Mouse (Mus musculus) brain, embryonic 18.5 days (tissue): ENCODE measurements around the gene Gm11492.

Experiments
- DNase-seq: peaks from one replicate; pipeline ENCODE4 v3.0.0-alpha.2; 2012; ENCODE audit warnings: low read depth, low spot score

Gene Gm11492

GRCm38 (mm10) chr11:87566501-87566900 is at the start of gene Gm11492:
Gene Gm11492 (plus strand): TSS chr11:87566653.
- no peak for DNase-seq

GRCm38 (mm10) chr11:87519260-87519659 is 47.2 kb upstream of the Gm11492 start:
- DNase-seq, result no peak

- DNase-seq, result no peak
Measured at GRCm38 (mm10) chr11:87523466-87523865, 43.0 kb upstream of the Gm11492 start.

GRCm38 (mm10) chr11:87523967-87524366 is 42.5 kb upstream of the Gm11492 start:
- DNase-seq, result no peak

GRCm38 (mm10) chr11:87524780-87525179 is 41.7 kb upstream of the Gm11492 start:
- no peak for DNase-seq

GRCm38 (mm10) chr11:87527364-87527763 is 39.1 kb upstream of the Gm11492 start:
- no peak for DNase-seq

GRCm38 (mm10) chr11:87527990-87528389 is 38.5 kb upstream of the Gm11492 start:
- no peak for DNase-seq

- no peak for DNase-seq
Measured at GRCm38 (mm10) chr11:87531695-87532094, 34.8 kb upstream of the Gm11492 start.

- DNase-seq, result no peak
Measured at GRCm38 (mm10) chr11:87542285-87542684, 24.2 kb upstream of the Gm11492 start.

GRCm38 (mm10) chr11:87542906-87543305 is 23.5 kb upstream of the Gm11492 start:
- no peak for DNase-seq

GRCm38 (mm10) chr11:87553342-87553741 is 13.1 kb upstream of the Gm11492 start:
- DNase-seq, result no peak

- no peak for DNase-seq
Measured at GRCm38 (mm10) chr11:87554386-87554785, 12.1 kb upstream of the Gm11492 start.

GRCm38 (mm10) chr11:87555106-87555703 is 11.2 kb upstream of the Gm11492 start:
- DNase-seq, result no peak

GRCm38 (mm10) chr11:87561208-87561607 is 5.2 kb upstream of the Gm11492 start:
- DNase-seq, result no peak

- no peak for DNase-seq
Measured at GRCm38 (mm10) chr11:87568255-87568953, 2.0 kb downstream of the Gm11492 start, which contains the start of gene Sept4. Gene Sept4 (plus strand): TSS chr11:87568903.

- no peak for DNase-seq
Measured at GRCm38 (mm10) chr11:87570743-87571142, 4.3 kb downstream of the Gm11492 start.

GRCm38 (mm10) chr11:87571361-87571950 is 5.0 kb downstream of the Gm11492 start:
- DNase-seq, result no peak

- DNase-seq, result no peak
Measured at GRCm38 (mm10) chr11:87573751-87574150, 7.3 kb downstream of the Gm11492 start.

- no peak for DNase-seq
Measured at GRCm38 (mm10) chr11:87574520-87575180, 8.2 kb downstream of the Gm11492 start.

- no peak for DNase-seq
Measured at GRCm38 (mm10) chr11:87577601-87578248, 11.3 kb downstream of the Gm11492 start.

GRCm38 (mm10) chr11:87578249-87578962 is 12.0 kb downstream of the Gm11492 start:
- no peak for DNase-seq
